Mouse (Mus musculus): ENCODE measurements around the gene Tgif2lx2. TPM values are rescaled to one million over a fixed set of nuclear protein-coding genes. Genes with fewer than 3 reads are reported as not detected.
"Not testable (repeated sequence)": the region's sequence is repeated elsewhere in the genome, so short reads cannot be mapped to it uniquely, and the experiment has no call there.

Tgif2lx2 gene
- not detected for total RNA-seq (2021)
- polyA plus RNA-seq (2012; rRNA removed) = not detected in 2 replicates
- long read RNA-seq = 0 reads

- not testable (repeated sequence) for DNase-seq
Measured at GRCm38 (mm10) chrX:118426927-118427326, at the start of gene Tgif2lx2. TSS of gene Tgif2lx2 (plus strand) at chrX:118427227.

Other genes with a start within 250 kb of the Tgif2lx2 start
- gene Tgif2lx1, start 53.5 kb downstream of the Tgif2lx2 start, total RNA-seq (2021) = not detected
- not detected in 2 replicates for gene Tgif2lx1, start 53.5 kb downstream of the Tgif2lx2 start, polyA plus RNA-seq (2012; rRNA removed)

All from adrenal gland, adult 2 months (tissue).